Mouse (Mus musculus) liver, postnatal 0 days (tissue): ENCODE data around the gene 5430427O19Rik. TPM values are rescaled to one million over a fixed set of nuclear protein-coding genes. Genes with fewer than 3 reads are reported as not detected.
A peak's percentile ranks its signal among the peaks of the same experiment; 100 is the strongest.

Experiments used
- ATAC-seq: fragments of 200-750 bp; cut with Nextera tagmentation; 2 replicates; pipeline ENCODE4 v1.8.0; 2017; ENCODE audit warnings: mild to moderate bottlenecking, moderate library complexity
- DNase-seq: peaks from one replicate; pipeline ENCODE4 v3.0.0-alpha.2; 2016
- H3K27ac ChIP-seq: fragments of 300-500 bp; sonication (generic); 2 replicates; pipeline ENCODE4 v1.5.1; 2014; ENCODE audit warnings: antibody characterized with exemption, moderate library complexity, mild to moderate bottlenecking, low read depth
- H3K27me3 ChIP-seq: fragments of 300-500 bp; sonication (generic); 2 replicates; pipeline ENCODE4 v1.6.1; 2014; ENCODE audit warnings: low read length, control low read depth, mixed read lengths; ENCODE audit not compliant: insufficient read depth
- H3K36me3 ChIP-seq: fragments of 300-500 bp; sonication (generic); replicated peaks from 2 replicates; pipeline ENCODE4 v1.6.1; 2014; ENCODE audit warnings: mild to moderate bottlenecking, control low read depth, low read length, moderate library complexity, mixed read lengths; ENCODE audit not compliant: insufficient read depth
- H3K4me1 ChIP-seq: fragments of 300-500 bp; sonication (generic); 2 replicates; pipeline ENCODE4 v1.6.1; 2014; ENCODE audit warnings: antibody characterized with exemption, mild to moderate bottlenecking, control low read depth; ENCODE audit not compliant: insufficient read depth
- H3K4me2 ChIP-seq: fragments of 300-500 bp; sonication (generic); 2 replicates; pipeline ENCODE4 v1.6.1; 2014; ENCODE audit warnings: low read depth, mild to moderate bottlenecking, low read length, moderate library complexity, mixed read lengths
- H3K4me3 ChIP-seq: fragments of 300-500 bp; sonication (generic); 2 replicates; pipeline ENCODE4 v1.5.1; 2014; ENCODE audit warnings: low read depth, low read length
- H3K9ac ChIP-seq: fragments of 300-500 bp; sonication (generic); replicated peaks from 2 replicates; pipeline ENCODE4 v1.6.1; 2014; ENCODE audit warnings: mild to moderate bottlenecking, moderate library complexity
- H3K9me3 ChIP-seq: fragments of 300-500 bp; sonication (generic); 2 replicates; pipeline ENCODE4 v1.6.1; 2016; ENCODE audit warnings: mild to moderate bottlenecking, control low read depth, low read length, mixed read lengths
- CTCF ChIP-seq: sonication (generic); IDR thresholded peaks from 2 replicates; pipeline ENCODE4 v1.5.1; 2016; ENCODE audit warnings: antibody characterized with exemption, low read depth
- EP300 ChIP-seq: IDR thresholded peaks from 2 replicates; pipeline ENCODE4 v1.6.1; 2016; ENCODE audit warnings: antibody characterized with exemption, low read depth, mild to moderate bottlenecking
- WGBS: fragments of 180-500 bp; shearing (Covaris S2); extraction: QIAGEN DNeasy Blood & Tissue Kit; methylation state at CpG from one replicate; pipeline ENCODE4 v1.1.7; 2014; ENCODE audit not compliant: insufficient replicate concordance; 5-methylcytosine and 5-hydroxymethylcytosine counted together
- polyA plus RNA-seq: library from polyadenylated mRNA; unstranded; fragments of >200 nt; fragmentation: Nextera tagmentation; extraction: Ambion mirVana; gene quantifications from 2 replicates; pipeline ENCODE4 v1.2.1, GENCODE M21; 2015

5430427O19Rik gene
- polyA plus RNA-seq, 1 experiment from 2014 or later: 0.63 TPM

DNA sequence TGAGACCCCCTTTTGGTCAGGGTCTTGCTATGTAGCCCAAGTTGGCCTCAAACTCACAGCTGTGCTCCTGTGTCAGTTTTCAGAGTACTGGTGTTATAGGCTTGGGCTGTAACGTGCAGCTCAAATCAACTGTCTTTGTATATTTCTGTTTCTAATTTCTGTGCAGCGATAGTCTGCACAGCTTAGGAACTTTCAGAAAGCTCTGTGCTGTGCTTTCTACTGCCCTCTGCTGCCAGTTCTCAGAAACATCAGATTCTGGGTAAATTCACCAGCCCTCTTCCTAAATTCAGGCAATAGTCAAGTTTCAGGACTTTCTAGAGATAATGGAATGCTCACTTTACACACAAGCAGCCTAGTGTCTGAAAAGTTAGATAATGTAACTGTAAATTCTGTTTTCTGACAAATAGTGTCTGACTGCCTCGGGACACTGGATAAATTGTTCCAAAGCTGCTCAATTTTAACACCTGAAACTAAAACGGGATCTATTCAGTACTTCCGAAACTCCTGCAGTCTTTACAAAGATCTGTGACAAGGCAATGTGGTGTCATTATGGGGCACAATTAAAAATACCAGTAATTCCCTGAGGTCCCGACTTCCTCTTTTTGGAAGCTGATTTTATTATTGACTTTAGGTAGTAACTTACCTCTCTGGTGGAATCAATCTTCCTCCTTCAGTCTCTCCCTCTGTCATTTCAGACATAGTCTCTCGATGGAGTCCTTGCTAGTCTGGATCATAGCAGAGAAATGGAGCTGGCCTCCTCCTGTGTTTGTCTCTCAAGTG, 9.2 kb downstream of the 5430427O19Rik start:
- WGBS: 51% methylated on average over 7 of the region's 7 CpGs
- Histone ChIP-seq H3K27ac (peak overlapping the region; percentile 30; the same call in 1 of the 2 replicates), H3K9me3 (no peaks in the 10 kb centered on the region), H3K27me3 (no peaks in the 10 kb centered on the region), H3K9ac (no peak overlapping the region), H3K4me3 (no peak overlapping the region), H3K4me2 (no peak overlapping the region), H3K36me3 (no peaks in the 10 kb centered on the region), H3K4me1 (no peaks in the 10 kb centered on the region)
- TF ChIP-seq EP300 (no peak), CTCF (peak; percentile 60)
- peak; percentile 40; the same call in 1 of the 2 replicates for ATAC-seq
- DNase-seq: peak; percentile 19

DNA sequence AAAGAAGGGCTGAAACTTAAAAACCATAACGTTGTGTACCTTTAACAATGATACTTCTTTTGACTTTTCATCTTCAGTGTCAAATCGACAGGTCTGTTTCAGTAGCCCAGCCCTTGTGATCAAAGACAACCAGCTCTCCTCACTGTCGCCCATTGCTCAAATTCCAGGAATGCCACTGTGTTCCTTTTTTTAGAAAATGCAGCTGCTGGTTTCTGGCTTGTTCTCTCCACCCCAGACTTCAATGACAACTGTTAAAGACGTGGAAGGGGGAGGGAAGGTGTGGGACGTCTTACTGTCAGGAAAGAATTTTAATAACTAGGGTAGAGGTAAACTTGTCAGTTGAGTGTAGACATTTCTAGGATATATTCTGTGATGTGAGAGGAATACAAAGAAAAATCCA, 16.5 kb downstream of the 5430427O19Rik start:
- H3K4me3 ChIP-seq: no peak overlapping the region
- H3K27me3 ChIP-seq: 0 out of 2 replicates have a peak, but pooled peaks cover 3% of the 10 kb centered on the region
- no peak overlapping the region for H3K9ac ChIP-seq
- no peak for ATAC-seq
- TF ChIP-seq EP300 (no peak), CTCF (no peak)
- H3K4me2 ChIP-seq: no peak overlapping the region
- H3K36me3 ChIP-seq: no peaks in the 10 kb centered on the region
- 50% methylated on average over 5 of the region's 5 CpGs for WGBS
- H3K4me1 ChIP-seq: no peaks in the 10 kb centered on the region
- no peak for DNase-seq
- H3K27ac ChIP-seq: no peak overlapping the region
- no peaks in the 10 kb centered on the region for H3K9me3 ChIP-seq

DNA sequence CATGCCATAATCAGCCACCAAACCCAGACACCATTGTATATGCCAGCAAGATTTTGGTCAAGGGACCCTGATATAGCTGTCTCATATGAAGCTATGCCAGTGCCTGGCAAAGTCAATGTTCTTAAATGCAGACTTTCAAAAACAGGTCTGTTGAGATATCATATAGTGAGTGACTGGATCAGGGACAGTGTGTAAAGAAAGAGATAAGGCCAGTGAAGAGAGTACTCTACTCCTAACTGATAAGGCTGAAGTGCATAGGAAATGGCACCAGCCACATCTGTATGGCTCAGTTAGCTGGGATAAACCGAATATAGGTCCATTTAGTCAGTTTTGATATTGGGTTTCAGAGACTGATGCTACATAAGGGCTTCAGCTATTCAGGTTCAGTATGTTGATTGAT, 31.0 kb downstream of the 5430427O19Rik start:
- no peak for ATAC-seq
- TF ChIP-seq EP300 (no peak), CTCF (no peak)
- Histone ChIP-seq H3K27ac (no peak overlapping the region), H3K27me3 (no peaks in the 10 kb centered on the region), H3K9me3 (no peaks in the 10 kb centered on the region), H3K36me3 (no peaks in the 10 kb centered on the region), H3K4me1 (no peaks in the 10 kb centered on the region), H3K4me2 (no peak overlapping the region), H3K4me3 (no peak overlapping the region), H3K9ac (no peak overlapping the region)
- DNase-seq: no peak
- WGBS: 33% methylated on average over 1 of the region's 1 CpGs

DNA sequence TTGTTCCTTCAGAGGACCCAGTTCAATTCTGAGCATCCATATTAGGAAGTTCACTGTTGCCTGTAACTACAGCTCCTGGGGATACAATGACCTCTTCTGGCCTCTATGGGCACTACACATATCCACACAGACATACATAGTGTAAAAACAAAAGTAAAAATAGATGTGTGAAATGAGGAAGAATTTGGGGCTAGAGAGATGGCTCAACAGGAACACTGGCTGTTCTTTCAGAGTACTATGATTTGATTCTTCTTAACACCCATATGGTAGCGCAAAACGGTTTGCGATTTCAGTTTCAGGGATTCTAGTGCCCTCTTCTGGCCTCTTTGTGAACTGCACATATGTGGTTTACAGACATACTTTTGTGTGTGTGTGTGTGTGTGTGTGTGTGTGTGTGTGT, 48.9 kb downstream of the 5430427O19Rik start:
- DNase-seq (peak; percentile 30), ATAC-seq (peak; percentile 40; the same call in 1 of the 2 replicates)
- H3K36me3 ChIP-seq: no peaks in the 10 kb centered on the region
- H3K4me1 ChIP-seq: no peaks in the 10 kb centered on the region
- H3K9me3 ChIP-seq: no peaks in the 10 kb centered on the region
- no peak overlapping the region for H3K9ac ChIP-seq
- no peak overlapping the region for H3K4me3 ChIP-seq
- H3K4me2 ChIP-seq: peak overlapping the region; percentile 50; the same call in 1 of the 2 replicates
- peak; percentile 69 for TF ChIP-seq CTCF
- no peak for TF ChIP-seq EP300
- no peak overlapping the region for H3K27ac ChIP-seq
- WGBS: 36% methylated on average over 3 of the region's 3 CpGs
- H3K27me3 ChIP-seq: no peaks in the 10 kb centered on the region

DNA sequence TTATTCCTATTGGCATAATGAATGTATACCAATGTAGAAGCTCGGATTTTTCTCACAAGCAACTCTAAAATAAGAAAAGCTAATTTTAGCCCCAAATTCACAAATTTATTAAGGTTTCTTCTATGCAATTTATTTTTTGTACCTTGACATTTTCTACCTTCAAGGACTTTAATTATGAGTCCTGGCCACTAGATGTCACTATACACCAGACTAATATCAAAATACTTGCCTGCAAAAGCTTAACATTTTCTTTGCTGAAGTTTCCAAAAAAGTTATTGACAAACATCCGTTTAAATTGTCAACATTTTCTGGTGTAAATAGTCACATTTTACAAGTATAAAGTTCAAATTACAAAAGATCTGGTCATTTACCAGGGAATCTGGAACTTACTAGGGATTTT, 62.8 kb downstream of the 5430427O19Rik start:
- WGBS: 4% methylated on average over 2 of the region's 2 CpGs
- no peaks in the 10 kb centered on the region for H3K36me3 ChIP-seq
- ATAC-seq (no peak), DNase-seq (no peak)
- H3K9ac ChIP-seq: no peak overlapping the region
- H3K4me1 ChIP-seq: no peaks in the 10 kb centered on the region
- H3K4me2 ChIP-seq: no peak overlapping the region
- TF ChIP-seq EP300: no peak
- TF ChIP-seq CTCF: peak; percentile 43; the same call in 1 of the 2 replicates
- H3K4me3 ChIP-seq: no peak overlapping the region
- H3K9me3 ChIP-seq: no peaks in the 10 kb centered on the region
- H3K27ac ChIP-seq: no peak overlapping the region
- no peaks in the 10 kb centered on the region for H3K27me3 ChIP-seq

Other genes with a start within 250 kb of the 5430427O19Rik start
- 53.4 and 56.9 TPM in 2 replicates for gene Gk, start 93.5 kb upstream of the 5430427O19Rik start, polyA plus RNA-seq
- gene Samt3, start 173.8 kb downstream of the 5430427O19Rik start, polyA plus RNA-seq: not detected in 2 replicates